Mouse (Mus musculus) 3T3-L1 (cell line): Measurements from ENCODE around the gene Ttll2.
"Not testable (repeated sequence)": the region's sequence is repeated elsewhere in the genome, so short reads cannot be mapped to it uniquely, and the experiment has no call there.

Experiments
- DNase-seq: peaks from one replicate; pipeline ENCODE4 v3.0.0-alpha.2; 2015; ENCODE audit warnings: low read depth, low spot score

The Ttll2 gene

GRCm38 (mm10) chr17:7352596-7352995 lies at the start of gene Ttll2:
TSS of gene Ttll2 (minus strand) at chr17:7352696.
- DNase-seq: not testable (repeated sequence)

- DNase-seq: not testable (repeated sequence)
Measured at GRCm38 (mm10) chr17:7399770-7400169, 47.3 kb upstream of the Ttll2 start.

DNA sequence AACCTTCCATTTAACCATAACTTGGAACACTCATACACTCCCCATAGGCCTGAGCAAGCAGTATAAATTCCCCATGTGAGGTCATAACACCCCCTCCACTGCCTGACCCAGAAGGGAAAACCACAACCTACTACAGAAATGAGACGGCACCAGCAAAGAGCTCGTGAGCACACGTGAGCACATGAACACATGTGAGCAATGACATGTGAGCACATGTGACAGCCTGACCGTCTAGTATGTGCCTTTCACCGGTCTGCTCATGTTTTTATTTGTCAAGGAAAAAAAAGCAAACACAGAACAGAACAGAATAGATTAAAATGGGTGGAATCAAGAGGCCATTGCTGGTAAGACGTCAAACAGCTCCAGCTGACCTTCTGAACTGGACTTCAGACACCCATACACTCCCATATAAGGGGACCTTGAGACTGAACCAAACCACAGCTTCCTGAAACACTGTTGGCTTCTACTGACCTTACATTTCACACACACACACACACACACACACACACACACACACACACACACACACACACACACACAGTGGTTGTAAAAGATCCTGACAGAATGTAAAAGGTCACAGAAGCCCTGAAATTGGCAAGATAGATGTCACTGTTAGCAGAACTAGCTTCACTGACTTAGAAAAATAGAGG lies 45.8 kb upstream of the Ttll2 start:
- not testable (repeated sequence) for DNase-seq

- DNase-seq: not testable (repeated sequence)
Measured at GRCm38 (mm10) chr17:7397079-7397478, 44.6 kb upstream of the Ttll2 start.

DNA sequence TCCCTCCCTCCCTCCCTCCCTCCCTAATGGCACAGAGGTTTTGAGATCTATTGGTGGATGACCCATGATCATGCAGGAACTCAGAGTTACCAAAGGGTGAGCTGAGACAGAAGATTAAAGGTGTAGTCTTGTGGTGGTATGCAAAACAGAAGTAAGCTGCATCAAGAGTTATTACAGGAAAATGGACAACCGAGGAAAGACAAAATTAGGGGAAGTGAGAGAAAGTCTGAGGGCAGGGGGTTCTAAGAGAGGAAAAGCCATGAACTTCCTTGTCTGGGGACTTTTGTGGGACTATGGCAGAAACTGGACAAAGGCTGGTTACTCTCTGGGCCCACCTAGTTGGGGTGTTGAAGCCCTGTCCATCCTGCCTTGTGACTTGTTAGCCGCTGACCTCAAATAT lies 43.8 kb upstream of the Ttll2 start:
- not testable (repeated sequence) for DNase-seq

DNA sequence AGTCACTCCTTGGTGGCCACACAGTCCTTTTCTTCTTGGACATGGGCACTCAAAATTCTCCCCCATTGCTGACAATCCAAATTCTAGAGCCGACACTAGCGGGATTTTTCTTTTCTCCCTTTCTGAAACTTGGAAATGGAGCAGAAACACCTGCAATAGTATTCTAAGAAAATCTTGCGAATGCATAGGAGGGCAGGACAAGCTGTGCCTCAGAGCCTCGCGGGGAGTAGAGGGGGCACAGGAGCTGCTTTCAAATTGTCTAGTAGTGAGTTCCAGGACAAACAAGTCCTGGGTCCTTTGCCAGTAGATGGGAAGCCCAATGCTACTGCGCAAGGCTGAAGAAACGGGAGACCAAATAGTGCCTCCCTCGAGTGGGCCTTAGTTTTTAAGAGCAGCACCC lies 43.2 kb upstream of the Ttll2 start:
- DNase-seq: not testable (repeated sequence)

GRCm38 (mm10) chr17:7395116-7395515 lies 42.6 kb upstream of the Ttll2 start:
- DNase-seq: not testable (repeated sequence)

GRCm38 (mm10) chr17:7389898-7390297 lies 37.4 kb upstream of the Ttll2 start:
- not testable (repeated sequence) for DNase-seq

DNA sequence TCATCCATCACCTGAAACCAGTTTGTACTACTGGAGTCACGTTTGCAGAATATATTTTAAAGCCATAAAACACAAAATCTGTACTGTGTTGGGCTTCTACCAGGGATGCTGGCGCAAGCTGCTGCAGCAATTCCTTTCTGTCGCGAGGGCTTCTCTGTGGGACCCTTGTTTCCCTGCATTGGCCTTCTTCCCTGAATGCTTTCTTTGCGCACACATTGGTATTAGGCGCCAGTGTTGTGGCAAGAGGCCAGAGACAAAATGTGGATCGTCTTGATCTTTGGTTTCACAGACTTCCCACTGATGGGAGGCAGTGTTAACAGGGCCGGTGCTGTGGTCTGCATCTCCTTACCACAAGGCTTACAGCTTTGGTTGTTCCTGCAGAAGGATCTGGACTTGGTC lies 36.5 kb upstream of the Ttll2 start:
- DNase-seq: not testable (repeated sequence)

DNA sequence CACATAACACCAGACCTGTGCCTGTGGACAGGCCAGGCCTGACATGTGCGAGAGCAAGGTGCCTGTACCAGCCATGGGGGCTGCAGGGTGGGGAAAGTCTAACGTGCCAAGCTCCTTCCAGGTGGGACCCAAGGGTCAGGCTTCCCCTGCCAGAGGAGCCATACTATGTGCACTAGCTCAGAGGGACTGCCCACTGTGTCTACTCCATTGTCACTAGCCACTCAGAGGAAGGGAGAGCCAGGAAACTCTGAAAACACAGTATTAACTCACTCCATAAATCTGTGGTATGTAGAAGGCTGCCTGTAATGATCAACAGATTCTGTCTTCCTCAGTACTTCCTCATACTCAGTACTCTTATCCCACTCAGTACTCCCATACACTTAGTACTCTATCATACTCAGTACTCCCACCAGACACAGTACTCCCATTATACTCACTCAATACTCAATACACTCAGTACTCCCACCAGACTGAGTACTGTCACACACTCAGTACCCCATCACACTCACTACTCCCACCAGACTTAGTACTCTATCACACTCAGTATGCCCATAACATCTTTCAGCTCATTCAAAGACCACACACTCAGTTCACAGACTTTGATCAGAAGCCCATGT lies 36.0 kb upstream of the Ttll2 start:
- DNase-seq: not testable (repeated sequence)

DNA sequence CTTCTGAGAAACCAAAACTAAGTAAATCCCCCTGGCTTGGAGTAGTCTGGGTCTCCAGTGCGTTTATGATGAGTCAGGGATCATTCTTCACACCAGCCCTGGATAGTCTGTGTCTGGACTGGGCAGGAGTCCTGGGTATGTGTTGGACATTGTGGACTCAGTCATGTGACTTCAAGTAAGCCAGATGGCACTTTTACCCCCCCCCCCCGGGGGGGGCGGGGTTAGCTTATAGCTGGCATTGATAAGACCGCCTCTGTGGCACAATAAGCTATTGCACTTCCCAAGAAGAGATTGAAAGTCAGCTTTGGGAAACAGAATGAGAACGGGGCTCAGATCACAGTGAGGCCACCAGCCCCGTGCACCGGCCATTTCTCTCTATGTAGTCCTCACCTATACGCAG lies 33.5 kb upstream of the Ttll2 start:
- peak; percentile 24 for DNase-seq

- DNase-seq: peak; percentile 56
Measured at GRCm38 (mm10) chr17:7385364-7385763, 32.9 kb upstream of the Ttll2 start, which contains the start of gene Unc93a2. TSS of gene Unc93a2 (minus strand) at chr17:7385464.

GRCm38 (mm10) chr17:7383167-7384143 lies 31.0 kb upstream of the Ttll2 start:
- not testable (repeated sequence) for DNase-seq

DNA sequence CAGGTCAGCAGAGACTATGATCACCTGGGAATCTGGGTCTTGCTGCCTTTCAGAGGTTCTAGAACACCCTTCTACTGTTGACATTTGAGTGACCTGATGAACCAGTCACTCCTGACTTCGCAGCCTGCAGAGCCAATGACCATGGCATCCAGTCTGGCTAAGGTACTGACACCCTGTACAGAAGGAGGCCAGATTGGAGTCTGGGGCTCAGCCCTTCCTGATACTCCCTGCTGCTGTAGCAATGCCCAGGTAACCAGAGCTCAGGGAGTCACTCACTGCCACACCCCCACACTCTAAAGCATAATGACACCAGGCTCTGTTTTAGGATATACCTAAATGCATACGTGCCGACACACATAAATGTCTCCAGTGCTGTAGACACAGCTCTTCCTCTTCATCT lies 30.2 kb upstream of the Ttll2 start:
- DNase-seq: not testable (repeated sequence)

- DNase-seq: not testable (repeated sequence)
Measured at GRCm38 (mm10) chr17:7377907-7378306, 25.4 kb upstream of the Ttll2 start.

GRCm38 (mm10) chr17:7376951-7377700 lies 24.6 kb upstream of the Ttll2 start:
- DNase-seq: not testable (repeated sequence)

- DNase-seq: not testable (repeated sequence)
Measured at GRCm38 (mm10) chr17:7371879-7372278, 19.4 kb upstream of the Ttll2 start, which contains the start of gene Gm49630. TSS of gene Gm49630 (minus strand) at chr17:7371979.

- DNase-seq: not testable (repeated sequence)
Measured at GRCm38 (mm10) chr17:7369401-7369800, 16.9 kb upstream of the Ttll2 start.

- not testable (repeated sequence) for DNase-seq
Measured at GRCm38 (mm10) chr17:7366676-7367374, 14.3 kb upstream of the Ttll2 start.

- DNase-seq: not testable (repeated sequence)
Measured at GRCm38 (mm10) chr17:7366265-7366664, 13.8 kb upstream of the Ttll2 start.
